In the genomic region with DNA sequence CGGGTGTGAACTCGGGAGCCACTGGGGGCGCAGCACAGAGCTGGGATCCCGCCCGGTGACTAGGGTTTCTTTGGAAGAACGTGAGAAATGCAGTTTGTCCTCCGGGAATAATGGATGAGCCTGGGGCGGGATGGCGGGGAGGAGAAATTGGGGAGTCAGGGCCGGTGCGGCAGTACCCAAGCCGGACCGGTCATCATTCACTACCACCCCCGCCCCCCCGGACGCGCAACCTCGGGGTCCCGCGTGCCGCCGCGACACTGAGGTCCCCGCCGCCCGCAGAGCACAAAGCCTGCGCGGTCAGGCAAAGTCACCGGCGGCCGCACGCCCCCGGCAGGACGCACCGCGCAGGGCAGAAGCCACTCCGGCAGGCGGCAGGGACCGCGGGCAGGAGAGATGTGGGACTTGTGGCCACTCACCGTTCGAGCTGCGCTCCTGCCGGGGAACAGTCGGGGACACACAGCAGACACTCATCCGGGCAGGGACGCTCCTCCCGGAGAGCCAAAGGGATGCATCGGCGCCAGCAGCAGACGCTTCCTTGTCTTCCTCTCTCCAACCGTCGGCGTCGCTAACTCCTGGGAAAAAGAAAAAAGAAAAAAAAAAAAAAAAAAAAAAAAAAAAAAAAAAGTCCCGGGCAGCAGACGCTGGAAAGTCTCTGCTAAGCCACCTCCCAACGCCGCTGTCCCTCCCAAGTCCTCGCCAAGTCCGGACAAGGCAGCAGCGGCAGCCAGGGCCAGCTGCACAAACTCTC, we compare ENCODE assay signal across 8 mouse cellular contexts. TPM values are rescaled to one million over a fixed set of nuclear protein-coding genes. Genes with fewer than 3 reads are reported as not detected.
DNase-seq lines count a peak whose midpoint lies in the region; ATAC-seq and TF ChIP-seq lines count a peak whose summit lies in the region.

No protein-coding gene starts in this region.

- WGBS in forebrain, embryonic 14.5 days = under 1% methylated on average over 60 of the region's 62 CpGs
- WGBS in liver, embryonic 14.5 days (ENCODE audit: insufficient replicate concordance) = under 1% methylated on average over 51 of the region's 62 CpGs
- WGBS in neural tube, embryonic 14.5 days = under 1% methylated on average over 60 of the region's 62 CpGs

- H3K36me3 ChIP-seq in forebrain, embryonic 14.5 days (ENCODE audit: control insufficient read depth, insufficient read depth, low read length) = 0 out of 2 replicates have a peak, but pooled peaks cover 7% of the 10 kb centered on the region
- H3K36me3 ChIP-seq in liver, embryonic 14.5 days (replicated peaks; ENCODE audit: control insufficient read depth, insufficient read depth, low read depth) = no peaks in the 10 kb centered on the region
- no peaks in the 10 kb centered on the region for H3K36me3 ChIP-seq in neural tube, embryonic 14.5 days (ENCODE audit: control insufficient read depth, insufficient read depth, low read length)

- H3K4me1 ChIP-seq in forebrain, embryonic 14.5 days (ENCODE audit: control insufficient read depth, insufficient read depth, low read length) = peaks cover 8% of the 10 kb centered on the region; the same call in 1 of the 2 replicates
- H3K4me1 ChIP-seq in liver, embryonic 14.5 days (replicated peaks; ENCODE audit: control insufficient read depth in 2 of 2, insufficient read depth in 2 of 2, low read length in 1 of 2) = peaks cover 0 to 3% of the 10 kb centered on the region in 2 experiments; a peak in 3 of 4 replicates
- H3K4me1 ChIP-seq in neural tube, embryonic 14.5 days (ENCODE audit: control insufficient read depth, insufficient read depth, low read length) = no peaks in the 10 kb centered on the region

- intact Hi-C loops in heart, postnatal 10 days (cut with DNase I) = loop anchor here (1.0 to 5.0 kb wide), 4 partner anchors 55 to 246 kb away; a partner anchor contains a TSS

- H3K9ac ChIP-seq in forebrain, embryonic 14.5 days (ENCODE audit: low read length) = peak overlapping the region; percentile 86
- H3K9ac ChIP-seq in liver, embryonic 14.5 days (replicated peaks) = peak overlapping the region; percentile 32; the same call in 1 of the 2 replicates
- H3K9ac ChIP-seq in neural tube, embryonic 14.5 days (replicated peaks; ENCODE audit: low read depth, low read length) = peak overlapping the region; percentile 82

- H3K9me3 ChIP-seq in forebrain, embryonic 14.5 days (replicated peaks; ENCODE audit: control insufficient read depth, low read length) = no peaks in the 10 kb centered on the region
- H3K9me3 ChIP-seq in liver, embryonic 14.5 days (ENCODE audit: control insufficient read depth, low read length) = no peaks in the 10 kb centered on the region
- H3K9me3 ChIP-seq in neural tube, embryonic 14.5 days (ENCODE audit: control insufficient read depth, low read length) = no peaks in the 10 kb centered on the region

- peak overlapping the region; percentile 81 for H3K4me3 ChIP-seq in forebrain, embryonic 14.5 days (ENCODE audit: low read depth, low read length)
- H3K4me3 ChIP-seq in liver, embryonic 14.5 days (ENCODE audit: insufficient read depth in 1 of 2, low read depth in 2 of 2, low read length in 2 of 2) = peak overlapping the region; percentile 50 to 66
- peak overlapping the region; percentile 82 for H3K4me3 ChIP-seq in neural tube, embryonic 14.5 days (ENCODE audit: low read depth, low read length)

- no peaks in the 10 kb centered on the region for H3K27me3 ChIP-seq in forebrain, embryonic 14.5 days (replicated peaks; ENCODE audit: control insufficient read depth, insufficient read depth, low read length)
- peaks cover 3% of the 10 kb centered on the region for H3K27me3 ChIP-seq in liver, embryonic 14.5 days (ENCODE audit: control insufficient read depth, insufficient read depth, low read length)
- no peaks in the 10 kb centered on the region; the same call in 1 of the 2 replicates for H3K27me3 ChIP-seq in neural tube, embryonic 14.5 days (ENCODE audit: control insufficient read depth, insufficient read depth, low read length)

- ATAC-seq in cerebellum, adult (ENCODE audit: insufficient number of reproducible peaks, low FRiP score, low TSS enrichment) = peak; percentile 67
- ATAC-seq in forebrain, embryonic 14.5 days = peak; percentile 93
- peak; percentile 56 for ATAC-seq in liver, embryonic 14.5 days (ENCODE audit: insufficient read depth)
- ATAC-seq in neural tube, embryonic 14.5 days (ENCODE audit: low read depth) = peak; percentile 84

- DNase-seq in MN1 (ENCODE audit: low spot score) = peak; percentile 58
- DNase-seq in forebrain, embryonic 14.5 days (ENCODE audit: low spot score) = peak; percentile 82
- peak; percentile 91 to 92 for DNase-seq in heart, postnatal 10 days
- peak; percentile 87 to 92 for DNase-seq in kidney, postnatal 4 days
- DNase-seq in liver, embryonic 14.5 days (ENCODE audit: low read depth in 3 of 3, low spot score in 3 of 3) = no peak
- peak; percentile 31 for DNase-seq in urinary bladder, postnatal 10 days (ENCODE audit: low spot score)

- no peak for TF ChIP-seq EP300 in liver, embryonic 14.5 days (IDR thresholded peaks at IDR 0.05; ENCODE audit: low read depth)

- peak overlapping the region; percentile 81 for H3K27ac ChIP-seq in forebrain, embryonic 14.5 days (ENCODE audit: low read depth, low read length)
- no peak overlapping the region for H3K27ac ChIP-seq in liver, embryonic 14.5 days
- peak overlapping the region; percentile 84 for H3K27ac ChIP-seq in neural tube, embryonic 14.5 days (ENCODE audit: low read depth, low read length)

- peak overlapping the region; percentile 76 for H3K4me2 ChIP-seq in forebrain, embryonic 14.5 days (ENCODE audit: low read length)
- peak overlapping the region; percentile 73 for H3K4me2 ChIP-seq in liver, embryonic 14.5 days (ENCODE audit: low read depth)
- H3K4me2 ChIP-seq in neural tube, embryonic 14.5 days (ENCODE audit: low read depth, low read length) = peak overlapping the region; percentile 77

- TF ChIP-seq CTCF in liver, embryonic 14.5 days (IDR thresholded peaks at IDR 0.05; ENCODE audit: low read depth) = peak; percentile 42; the same call in 1 of the 2 replicates

RNA-seq across cellular contexts. Expression of a gene that starts 0.5 kb away (rescaled TPM):
- polyA plus RNA-seq in forebrain, embryonic 14.5 days (2014; fragmentation: Nextera tagmentation; extraction: Ambion mirVana) = 57.1 and 60.7 TPM in 2 replicates
- 100 to 1,000 TPM in 1 of 2 experiments, 10 to 100 TPM in 1; 93.8 to 102 TPM for total RNA-seq in heart, postnatal 10 days (2021)
- 2.8 and 4.3 TPM in 2 replicates for polyA plus RNA-seq in liver, embryonic 14.5 days (2012; rRNA removed)
- 18.3 and 18.9 TPM in 2 replicates for polyA plus RNA-seq in liver, embryonic 14.5 days (2014; fragmentation: Nextera tagmentation; extraction: Ambion mirVana)
- polyA plus RNA-seq in neural tube, embryonic 14.5 days (2014; fragmentation: Nextera tagmentation; extraction: Ambion mirVana) = 89.7 TPM in 2 replicates

Comparison
In these comparisons a context has a peak if more than half of its experiments do, and no peak if none do; other contexts are left out.
1. DNase-seq: peak in MN1 (single experiment), forebrain, embryonic 14.5 days (single experiment), heart, postnatal 10 days (2 of 2), kidney, postnatal 4 days (2 of 2) and urinary bladder, postnatal 10 days (single experiment); none in liver, embryonic 14.5 days (0 of 3).
2. H3K9ac ChIP-seq: peak in every context shown above with its lines; median percentile 86 in forebrain, embryonic 14.5 days; 82 in neural tube, embryonic 14.5 days; 32 in liver, embryonic 14.5 days.
3. Peak in every context shown above with its lines, with median percentiles within 50 percentile points of each other: ATAC-seq, H3K4me2 ChIP-seq and H3K4me3 ChIP-seq.